ENCODE assay signal across 10 mouse cellular contexts in the genomic region with DNA sequence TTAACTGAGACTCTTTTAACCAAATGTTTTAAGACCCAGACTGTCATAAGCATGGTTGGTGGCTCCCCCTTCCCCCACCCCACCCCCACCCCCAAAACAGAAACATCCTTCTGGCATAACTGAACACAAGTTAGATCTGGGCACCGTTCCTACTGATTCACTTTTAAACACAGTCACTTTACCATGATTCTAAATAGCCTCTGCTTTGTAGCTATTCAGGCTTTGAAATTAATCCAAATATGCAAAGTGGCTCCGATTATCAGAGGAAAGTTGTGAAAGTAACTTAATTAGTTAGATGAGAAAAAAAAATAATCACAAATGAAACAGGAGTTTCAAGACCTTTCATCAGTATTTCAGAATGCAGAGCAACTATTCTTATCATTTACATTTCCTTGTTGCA. TPM values are rescaled to one million over a fixed set of nuclear protein-coding genes. Genes with fewer than 3 reads are reported as not detected.
DNase-seq lines count a peak whose midpoint lies in the region; ATAC-seq lines count a peak whose summit lies in the region.
"Had no signal": no experiment of that assay in that cellular context is flagged by ENCODE, and none has a peak within 500 bp of the region (broad histone marks: within the 10 kb centered on the region; RNA-seq: fewer than 3 reads in every experiment).

No protein-coding gene starts in this region.

- H3K4me3 ChIP-seq in heart, embryonic 13.5 days = peak overlapping the region; percentile 64
- peak overlapping the region; percentile 62 for H3K4me3 ChIP-seq in embryonic facial prominence, embryonic 10.5 days
- H3K4me3 ChIP-seq in hindbrain, embryonic 14.5 days (replicated peaks; ENCODE audit: low read length) = peak overlapping the region; percentile 46
- H3K4me3 ChIP-seq in midbrain, embryonic 11.5 days (ENCODE audit: low read depth, low read length) = peak overlapping the region; percentile 49

- 23% methylated on average over 2 of the region's 2 CpGs for WGBS in heart, embryonic 13.5 days
- 18% methylated on average over 2 of the region's 2 CpGs for WGBS in embryonic facial prominence, embryonic 10.5 days
- 19% methylated on average over 2 of the region's 2 CpGs for WGBS in hindbrain, embryonic 14.5 days
- 8% methylated on average over 2 of the region's 2 CpGs for WGBS in midbrain, embryonic 11.5 days

- H3K27ac ChIP-seq in heart, embryonic 13.5 days (replicated peaks) = peak overlapping the region; percentile 83
- H3K27ac ChIP-seq in embryonic facial prominence, embryonic 10.5 days (replicated peaks) = peak overlapping the region; percentile 91
- peak overlapping the region; percentile 57 for H3K27ac ChIP-seq in hindbrain, embryonic 14.5 days
- H3K27ac ChIP-seq in midbrain, embryonic 11.5 days (ENCODE audit: low read depth, low read length) = no peak overlapping the region

- no peak for DNase-seq in heart, adult 18-20 months
- no peak for DNase-seq in embryonic facial prominence, embryonic 10.5 days (ENCODE audit: low spot score)
- no peak for DNase-seq in hindbrain, embryonic 14.5 days (ENCODE audit: low spot score)
- DNase-seq in midbrain, embryonic 11.5 days (ENCODE audit: low spot score, missing footprints) = no peak
- DNase-seq in frontal cortex, postnatal 10 days (ENCODE audit: low spot score in 2 of 2) = no peak
- DNase-seq in thymus, postnatal 36 days = no peak
- DNase-seq in cerebellum, adult 18-20 months = no peak
- DNase-seq: cerebellum, adult 9-10 months had no signal

- no peaks in the 10 kb centered on the region for H3K9me3 ChIP-seq in heart, embryonic 13.5 days
- no peaks in the 10 kb centered on the region for H3K9me3 ChIP-seq in embryonic facial prominence, embryonic 10.5 days
- H3K9me3 ChIP-seq in hindbrain, embryonic 14.5 days (ENCODE audit: control insufficient read depth, low read length) = no peaks in the 10 kb centered on the region
- no peaks in the 10 kb centered on the region for H3K9me3 ChIP-seq in midbrain, embryonic 11.5 days (ENCODE audit: control insufficient read depth, low read length)

- H3K36me3 ChIP-seq in heart, embryonic 13.5 days = no peaks in the 10 kb centered on the region
- H3K36me3 ChIP-seq in embryonic facial prominence, embryonic 10.5 days (replicated peaks) = no peaks in the 10 kb centered on the region; the same call in 1 of the 2 replicates
- H3K36me3 ChIP-seq in hindbrain, embryonic 14.5 days (replicated peaks; ENCODE audit: control insufficient read depth, insufficient read depth) = no peaks in the 10 kb centered on the region
- H3K36me3 ChIP-seq in midbrain, embryonic 11.5 days (ENCODE audit: control insufficient read depth, insufficient read depth, low read length) = no peaks in the 10 kb centered on the region

- no peak for ATAC-seq in heart, embryonic 13.5 days (ENCODE audit: extremely low read depth, insufficient number of reproducible peaks, low FRiP score, low TSS enrichment)
- ATAC-seq in hindbrain, embryonic 14.5 days (ENCODE audit: low FRiP score) = no peak
- ATAC-seq in midbrain, embryonic 11.5 days (ENCODE audit: low FRiP score) = no peak

- peak overlapping the region; percentile 88 for H3K9ac ChIP-seq in heart, embryonic 13.5 days
- peak overlapping the region; percentile 12 for H3K9ac ChIP-seq in hindbrain, embryonic 14.5 days
- H3K9ac ChIP-seq in midbrain, embryonic 11.5 days (ENCODE audit: low read length) = peak overlapping the region; percentile 71

- H3K27me3 ChIP-seq in heart, embryonic 13.5 days (replicated peaks) = no peaks in the 10 kb centered on the region
- peaks cover 32% of the 10 kb centered on the region for H3K27me3 ChIP-seq in embryonic facial prominence, embryonic 10.5 days (replicated peaks; ENCODE audit: low read depth, poor library complexity, severe bottlenecking)
- H3K27me3 ChIP-seq in hindbrain, embryonic 14.5 days (ENCODE audit: control insufficient read depth, insufficient read depth, low read length) = peaks cover 6% of the 10 kb centered on the region; the same call in 1 of the 2 replicates
- no peaks in the 10 kb centered on the region for H3K27me3 ChIP-seq in midbrain, embryonic 11.5 days (ENCODE audit: control insufficient read depth, insufficient read depth, low read length)

- H3K4me1 ChIP-seq in heart, embryonic 13.5 days = peaks cover 36% of the 10 kb centered on the region
- H3K4me1 ChIP-seq in embryonic facial prominence, embryonic 10.5 days = peaks cover 62% of the 10 kb centered on the region
- peaks cover 13% of the 10 kb centered on the region for H3K4me1 ChIP-seq in hindbrain, embryonic 14.5 days (replicated peaks; ENCODE audit: control insufficient read depth, insufficient read depth, low read length)
- H3K4me1 ChIP-seq in midbrain, embryonic 11.5 days (ENCODE audit: control insufficient read depth, insufficient read depth, low read length) = peaks cover 30% of the 10 kb centered on the region

- H3K4me2 ChIP-seq in heart, embryonic 13.5 days = peak overlapping the region; percentile 87
- peak overlapping the region; percentile 88 for H3K4me2 ChIP-seq in hindbrain, embryonic 14.5 days (replicated peaks)
- H3K4me2 ChIP-seq in midbrain, embryonic 11.5 days = peak overlapping the region; percentile 87

RNA-seq across cellular contexts. Expression of a gene that starts 2.0 kb away (rescaled TPM):
- 21.4 TPM in 2 replicates for polyA plus RNA-seq in heart, embryonic 13.5 days (2015; fragmentation: Nextera tagmentation; extraction: Ambion mirVana)
- total RNA-seq in heart, adult 18-20 months (2021) = 1 to 10 TPM; 2.8 to 3.2 TPM
- polyA plus RNA-seq in embryonic facial prominence, embryonic 10.5 days (2016; fragmentation: Nextera tagmentation; extraction: Ambion mirVana) = 37.2 and 41.4 TPM in 2 replicates
- 39.5 and 41.3 TPM in 2 replicates for polyA plus RNA-seq in hindbrain, embryonic 14.5 days (2014; fragmentation: Nextera tagmentation; extraction: Ambion mirVana)
- 74.8 and 81.2 TPM in 2 replicates for polyA plus RNA-seq in midbrain, embryonic 11.5 days (2014; fragmentation: Nextera tagmentation; extraction: Ambion mirVana)
- total RNA-seq: hematopoietic stem cell, adult 5-6 weeks had no signal

Comparison
In these comparisons a context has a peak if more than half of its experiments do, and no peak if none do; other contexts are left out.
1. H3K9ac ChIP-seq: peak in every context shown above with its lines; median percentile 88 in heart, embryonic 13.5 days; 71 in midbrain, embryonic 11.5 days; 12 in hindbrain, embryonic 14.5 days.